Mouse (Mus musculus): ENCODE data around the gene Fam76a.

Fam76a gene

GRCm38 (mm10) chr4:132922558-132923008 lies at the start of gene Fam76a:
TSS of gene Fam76a (minus strand) at chr4:132922558.
- peak; percentile 98 to 99 for DNase-seq (ENCODE audit: low spot score in 2 of 2)

- no peak for DNase-seq (ENCODE audit: low spot score in 2 of 2)
Observed at GRCm38 (mm10) chr4:132972101-132972500, 49.7 kb upstream of the Fam76a start.

- DNase-seq (ENCODE audit: low spot score in 2 of 2) = no peak
Observed at GRCm38 (mm10) chr4:132971601-132972000, 49.2 kb upstream of the Fam76a start.

- no peak for DNase-seq (ENCODE audit: low spot score in 2 of 2)
Observed at GRCm38 (mm10) chr4:132968105-132968938, 46.0 kb upstream of the Fam76a start.

- DNase-seq (ENCODE audit: low spot score in 2 of 2) = no peak
Observed at GRCm38 (mm10) chr4:132964473-132964872, 42.1 kb upstream of the Fam76a start.

GRCm38 (mm10) chr4:132964064-132964463 lies 41.7 kb upstream of the Fam76a start:
- no peak for DNase-seq (ENCODE audit: low spot score in 2 of 2)

- DNase-seq (ENCODE audit: low spot score in 2 of 2) = no peak
Observed at GRCm38 (mm10) chr4:132963436-132963835, 41.1 kb upstream of the Fam76a start.

- DNase-seq (ENCODE audit: low spot score in 2 of 2) = no peak
Observed at GRCm38 (mm10) chr4:132962628-132963027, 40.3 kb upstream of the Fam76a start.

- no peak for DNase-seq (ENCODE audit: low spot score in 2 of 2)
Observed at GRCm38 (mm10) chr4:132961866-132962265, 39.5 kb upstream of the Fam76a start.

- DNase-seq (ENCODE audit: low spot score in 2 of 2) = no peak
Observed at GRCm38 (mm10) chr4:132960864-132961639, 38.7 kb upstream of the Fam76a start.

GRCm38 (mm10) chr4:132960313-132960712 lies 38.0 kb upstream of the Fam76a start:
- DNase-seq (ENCODE audit: low spot score in 2 of 2) = no peak

- no peak for DNase-seq (ENCODE audit: low spot score in 2 of 2)
Observed at GRCm38 (mm10) chr4:132959679-132960045, 37.3 kb upstream of the Fam76a start.

GRCm38 (mm10) chr4:132958741-132959678 lies 36.7 kb upstream of the Fam76a start:
- DNase-seq (ENCODE audit: low spot score in 2 of 2) = no peak

GRCm38 (mm10) chr4:132955395-132955791 lies 33.0 kb upstream of the Fam76a start:
- no peak for DNase-seq (ENCODE audit: low spot score in 2 of 2)

- no peak for DNase-seq (ENCODE audit: low spot score in 2 of 2)
Observed at GRCm38 (mm10) chr4:132954530-132955394, 32.4 kb upstream of the Fam76a start.

GRCm38 (mm10) chr4:132950999-132951398 lies 28.6 kb upstream of the Fam76a start:
- no peak for DNase-seq (ENCODE audit: low spot score in 2 of 2)

- no peak for DNase-seq (ENCODE audit: low spot score in 2 of 2)
Observed at GRCm38 (mm10) chr4:132949882-132950532, 27.6 kb upstream of the Fam76a start.

GRCm38 (mm10) chr4:132946047-132947001 lies 24.0 kb upstream of the Fam76a start:
- DNase-seq (ENCODE audit: low spot score in 2 of 2) = peak; percentile 65 to 78
